Mouse (Mus musculus) E14TG2a.4 (cell line): ENCODE results near the gene Gm43517.
A peak's percentile ranks its signal among the peaks of the same experiment; 100 is the strongest.

Source experiments
- H3K27me3 ChIP-seq: 2 replicates; pipeline ENCODE4 v1.6.1; 2014; ENCODE audit warnings: low read length, control low read depth; ENCODE audit not compliant: insufficient read depth
- H3K36me3 ChIP-seq: 2 replicates; pipeline ENCODE4 v1.6.1; 2014; ENCODE audit warnings: low read length, control low read depth; ENCODE audit not compliant: insufficient read depth
- H3K4me1 ChIP-seq: replicated peaks from 2 replicates; pipeline ENCODE4 v1.6.1; 2014; ENCODE audit warnings: low read depth, low read length, control low read depth
- H3K4me3 ChIP-seq: replicated peaks from 2 replicates; pipeline ENCODE4 v1.5.1; 2014; ENCODE audit warnings: mild to moderate bottlenecking, low read length
- H3K9me3 ChIP-seq: 2 replicates; pipeline ENCODE4 v1.6.1; 2014; ENCODE audit warnings: low read length, control low read depth
- CTCF ChIP-seq: conservative IDR thresholded peaks from 2 replicates; pipeline ENCODE4 v1.5.1; 2014; ENCODE audit warnings: low read length
- NANOG ChIP-seq: IDR thresholded peaks from 2 replicates; pipeline ENCODE4 v1.6.1; 2014; ENCODE audit warnings: borderline replicate concordance, low read length, mixed read lengths
- POU5F1 ChIP-seq: IDR thresholded peaks from 2 replicates; pipeline ENCODE4 v1.6.1; 2014; ENCODE audit warnings: low read length, borderline replicate concordance

Gene Gm43517

GRCm38 (mm10) chr12:49376318-49376992 is 8.5 kb upstream of the Gm43517 start:
- TF ChIP-seq POU5F1: no peak
- TF ChIP-seq CTCF: no peak
- no peak for TF ChIP-seq NANOG
- Histone ChIP-seq H3K4me3 (no peak overlapping the region), H3K36me3 (no peaks in the 10 kb centered on the region), H3K27me3 (peaks cover 86% of the 10 kb centered on the region), H3K9me3 (no peaks in the 10 kb centered on the region), H3K4me1 (peaks cover 10% of the 10 kb centered on the region; the same call in 1 of the 2 replicates)

DNA sequence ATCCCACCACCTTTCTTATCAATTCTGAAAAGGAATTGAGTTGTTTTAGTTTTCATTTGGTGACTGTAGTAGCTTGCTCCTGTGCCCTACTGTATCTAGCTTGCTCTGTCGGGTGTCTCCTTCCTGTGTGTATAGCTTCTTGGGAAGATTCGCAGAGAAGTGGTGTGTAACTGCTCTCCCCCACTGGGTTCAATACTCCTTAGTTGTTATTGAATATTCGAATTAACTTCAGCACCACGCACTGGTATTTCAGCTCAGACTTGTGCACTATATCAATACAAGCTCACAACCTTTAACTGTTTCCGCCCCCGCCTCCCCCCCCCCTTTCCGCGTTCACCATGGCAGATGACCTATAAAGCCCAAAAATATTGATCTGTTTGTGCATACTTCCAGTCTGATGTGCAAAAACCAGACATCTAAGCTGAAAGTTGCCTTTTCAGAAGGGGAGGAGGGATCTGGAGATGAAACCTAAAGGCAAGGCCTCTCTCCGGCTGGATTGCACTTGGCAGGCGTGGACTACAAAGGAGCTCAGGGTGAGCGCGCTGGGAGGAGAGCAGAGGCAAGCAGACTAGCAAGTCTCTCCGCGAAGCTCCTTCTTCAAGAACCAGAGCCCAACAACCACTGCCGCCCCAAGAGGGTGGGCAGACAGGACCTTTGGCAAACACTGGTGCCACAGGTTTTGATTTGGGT is 7.5 kb upstream of the Gm43517 start:
- no peaks in the 10 kb centered on the region for H3K36me3 ChIP-seq
- H3K4me1 ChIP-seq: peaks cover 20% of the 10 kb centered on the region; the same call in 1 of the 2 replicates
- peaks cover 93% of the 10 kb centered on the region for H3K27me3 ChIP-seq
- H3K4me3 ChIP-seq: no peak overlapping the region
- H3K9me3 ChIP-seq: no peaks in the 10 kb centered on the region
- TF ChIP-seq NANOG: no peak
- no peak for TF ChIP-seq POU5F1
- no peak for TF ChIP-seq CTCF

DNA sequence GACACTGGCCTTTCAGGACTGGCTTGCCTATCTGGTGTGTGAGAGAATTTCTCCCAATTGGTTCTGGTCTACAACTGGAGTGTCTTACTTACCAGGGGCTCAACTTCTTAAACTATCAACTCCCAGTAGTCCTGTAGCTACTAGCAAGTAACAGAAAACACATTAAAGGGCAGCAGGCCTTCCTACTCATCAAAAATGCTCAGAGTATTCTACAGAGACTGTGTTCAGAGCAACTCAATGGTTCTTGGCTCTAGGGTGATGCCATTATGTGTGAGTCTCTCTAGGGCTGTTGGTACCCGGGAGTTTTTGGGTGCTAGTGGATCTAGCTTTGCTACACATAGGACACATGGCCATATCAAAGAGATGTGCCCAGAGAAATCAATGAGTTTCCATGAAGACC is 6.1 kb upstream of the Gm43517 start:
- peaks cover 88% of the 10 kb centered on the region for H3K27me3 ChIP-seq
- no peaks in the 10 kb centered on the region for H3K36me3 ChIP-seq
- H3K4me3 ChIP-seq: no peak overlapping the region
- peaks cover 26% of the 10 kb centered on the region for H3K4me1 ChIP-seq
- no peaks in the 10 kb centered on the region for H3K9me3 ChIP-seq
- TF ChIP-seq POU5F1 (no peak), NANOG (no peak)

DNA sequence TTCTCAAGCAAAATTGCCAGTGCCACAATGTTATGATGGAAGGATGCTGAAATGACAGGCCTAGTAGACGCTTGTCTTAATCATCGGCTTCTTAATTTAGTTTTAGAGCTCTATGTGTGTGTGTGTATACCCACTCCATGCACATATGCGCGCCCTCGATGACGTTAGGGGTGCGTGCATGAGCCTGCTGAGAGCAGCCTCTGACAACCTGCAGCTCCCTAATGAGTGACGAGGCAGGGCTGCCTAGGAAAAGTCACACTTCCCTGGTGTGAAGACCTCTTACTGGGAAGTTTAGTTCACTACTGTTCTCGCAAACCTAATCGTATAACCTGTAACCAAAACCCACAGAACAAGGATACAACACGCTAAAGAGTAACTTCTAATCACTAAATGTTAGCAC is 5.5 kb upstream of the Gm43517 start:
- H3K27me3 ChIP-seq: peaks cover 83% of the 10 kb centered on the region
- no peaks in the 10 kb centered on the region for H3K9me3 ChIP-seq
- H3K36me3 ChIP-seq: no peaks in the 10 kb centered on the region
- TF ChIP-seq POU5F1 (no peak), CTCF (no peak)
- H3K4me1 ChIP-seq: peaks cover 22% of the 10 kb centered on the region
- no peak overlapping the region for H3K4me3 ChIP-seq

DNA sequence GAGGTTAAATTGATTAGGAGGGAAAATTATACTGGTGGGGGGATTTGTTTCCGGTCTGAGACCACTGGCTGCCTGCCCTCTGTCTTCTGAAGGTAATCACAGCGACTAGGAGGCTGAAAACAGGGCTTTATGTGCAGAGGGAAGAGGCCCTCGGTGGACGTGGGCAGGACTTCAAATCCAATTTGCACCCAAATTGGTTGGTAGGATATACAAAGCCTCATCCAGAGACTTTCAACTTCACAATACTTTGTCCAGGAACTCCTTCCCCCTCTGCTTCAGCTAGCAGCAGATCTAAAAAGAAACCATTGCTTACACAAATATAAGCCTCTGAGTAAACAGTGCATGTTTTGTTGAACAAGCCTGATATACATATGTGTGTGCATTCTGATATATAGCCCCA is 4.5 kb upstream of the Gm43517 start:
- no peak for TF ChIP-seq CTCF
- no peak for TF ChIP-seq NANOG
- TF ChIP-seq POU5F1: no peak
- Histone ChIP-seq H3K36me3 (no peaks in the 10 kb centered on the region), H3K4me1 (peaks cover 22% of the 10 kb centered on the region), H3K27me3 (peaks cover 87% of the 10 kb centered on the region), H3K9me3 (no peaks in the 10 kb centered on the region), H3K4me3 (no peak overlapping the region)

- no peaks in the 10 kb centered on the region for H3K9me3 ChIP-seq
- H3K27me3 ChIP-seq: peaks cover 87% of the 10 kb centered on the region
- peaks cover 25% of the 10 kb centered on the region for H3K4me1 ChIP-seq
- no peak for TF ChIP-seq CTCF
- no peak for TF ChIP-seq POU5F1
- TF ChIP-seq NANOG: no peak
- H3K4me3 ChIP-seq: no peak overlapping the region
- H3K36me3 ChIP-seq: no peaks in the 10 kb centered on the region
These were observed 3.9 kb upstream of the Gm43517 start for GRCm38 (mm10) chr12:49381031-49381525.

DNA sequence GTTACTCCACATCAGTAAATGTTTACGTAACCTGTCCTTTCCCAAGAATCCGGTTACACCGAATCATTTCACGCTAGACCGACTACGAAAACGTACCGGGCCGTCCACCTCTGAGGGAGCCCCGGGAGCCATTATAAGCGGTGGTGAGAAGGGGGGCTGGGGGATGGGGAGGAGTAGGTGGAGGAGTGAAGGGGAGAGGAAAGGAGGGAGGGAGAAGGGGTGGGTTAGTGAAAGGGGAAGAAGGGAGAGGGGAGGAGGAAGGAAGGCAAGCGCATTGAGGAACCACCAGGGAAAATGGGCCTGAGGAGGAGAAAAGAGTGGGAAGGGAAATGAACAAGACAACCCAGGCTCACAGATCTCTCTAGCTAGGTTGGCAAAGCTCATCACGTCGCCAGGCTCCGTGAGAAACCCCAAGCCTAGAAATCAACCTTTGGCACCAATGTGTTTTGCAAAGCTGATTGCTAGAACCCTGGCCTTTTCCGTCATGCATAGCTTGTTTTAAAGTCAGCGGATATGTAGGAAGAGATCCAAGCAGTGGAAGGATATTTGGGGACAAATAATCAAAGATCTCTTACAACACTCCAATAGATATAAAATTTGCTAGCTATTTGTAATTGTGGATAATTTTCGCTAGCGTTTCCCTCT is 3.1 kb upstream of the Gm43517 start:
- H3K27me3 ChIP-seq: peaks cover 80% of the 10 kb centered on the region
- TF ChIP-seq POU5F1: no peak
- no peak for TF ChIP-seq NANOG
- no peak for TF ChIP-seq CTCF
- H3K4me1 ChIP-seq: peaks cover 25% of the 10 kb centered on the region

GRCm38 (mm10) chr12:49382565-49383520 is 2.1 kb upstream of the Gm43517 start, which contains the start of gene Foxg1:
Gene Foxg1 (plus strand): TSS chr12:49382660.
- Histone ChIP-seq H3K27me3 (peaks cover 72% of the 10 kb centered on the region), H3K9me3 (no peaks in the 10 kb centered on the region), H3K4me1 (peaks cover 21% of the 10 kb centered on the region), H3K4me3 (peak within 1 kb of the TSS; percentile 81), H3K36me3 (no peaks in the 10 kb centered on the region)
- no peak for TF ChIP-seq POU5F1
- TF ChIP-seq CTCF: no peak
- no peak for TF ChIP-seq NANOG

More for the DNA sequence above, 3.1 kb upstream of the Gm43517 start:
- H3K9me3 ChIP-seq: no peaks in the 10 kb centered on the region
- H3K4me3 ChIP-seq: 0 out of 2 replicates have a peak overlapping the region, but pooled peaks have one; percentile 81
- H3K36me3 ChIP-seq: no peaks in the 10 kb centered on the region
